Mouse (Mus musculus): ENCODE data around the gene Batf.
A peak's percentile ranks its signal among the peaks of the same experiment; 100 is the strongest.
"Not testable (repeated sequence)": the region's sequence is repeated elsewhere in the genome, so short reads cannot be mapped to it uniquely, and the experiment has no call there.

Batf gene

DNA sequence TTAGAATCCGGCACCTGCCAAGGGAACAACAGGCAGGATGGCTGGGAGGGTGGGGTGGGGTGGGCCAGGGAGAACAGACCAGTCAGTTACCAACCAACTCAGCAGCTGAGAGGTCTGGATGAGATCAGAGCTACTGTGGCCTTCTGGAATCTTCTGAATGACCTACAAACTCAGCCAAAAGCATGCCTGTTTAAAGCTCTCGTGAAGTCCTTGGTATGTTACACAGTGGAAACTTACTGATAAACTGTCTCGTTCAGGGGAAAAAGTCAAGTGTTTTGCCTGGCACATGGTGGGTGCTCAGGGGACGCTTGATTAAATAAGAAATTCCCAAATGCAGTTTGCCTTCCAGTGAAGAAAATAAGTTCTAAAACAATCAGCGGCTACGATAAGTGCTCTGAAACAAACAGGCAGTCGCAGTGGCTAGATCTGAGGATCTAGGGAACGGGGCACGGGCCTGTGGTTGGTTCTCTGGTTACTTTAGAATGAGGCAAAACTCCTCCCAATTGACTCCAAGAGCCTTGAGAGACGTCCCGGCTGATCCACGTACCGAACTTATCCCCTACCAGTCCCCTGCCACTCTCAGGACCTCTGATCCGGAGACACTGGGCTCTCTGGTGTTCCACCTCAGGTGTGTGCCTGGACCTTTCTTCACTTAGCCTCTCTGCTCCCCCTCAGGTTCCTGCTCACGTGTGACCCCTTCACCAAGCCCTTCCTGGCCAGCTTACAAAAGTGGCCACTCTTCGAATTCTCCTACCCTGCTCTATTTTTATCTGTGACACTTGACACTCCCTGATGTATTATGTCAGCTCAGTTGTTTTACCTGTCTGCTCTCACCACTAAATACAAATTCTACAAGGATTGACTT lies 1.8 kb upstream of the Batf start:
- DNase-seq (ENCODE audit: low read depth, low spot score) = no peak

DNA sequence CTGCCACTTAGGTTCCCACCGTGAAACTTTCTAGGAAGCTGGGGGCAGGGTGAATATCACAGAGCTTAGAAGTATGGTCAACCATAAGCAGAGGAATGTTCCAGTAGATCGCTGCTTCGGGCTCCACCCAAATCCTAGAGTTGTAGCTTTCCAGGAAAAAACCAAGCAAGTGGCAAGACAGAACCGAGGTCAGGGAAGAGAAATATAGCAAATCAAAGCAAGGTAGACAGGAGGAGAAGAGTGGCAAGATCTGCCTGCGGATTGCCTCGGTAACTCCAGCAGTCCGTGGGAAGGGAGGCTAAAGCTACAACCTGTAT lies 706 bp downstream of the Batf start:
- no peak for DNase-seq (ENCODE audit: low read depth, low spot score)

- DNase-seq (ENCODE audit: low read depth, low spot score) = no peak
These were observed 1.4 kb downstream of the Batf start for GRCm38 (mm10) chr12:85687846-85688245.

GRCm38 (mm10) chr12:85695787-85696186 lies 9.3 kb downstream of the Batf start:
- DNase-seq (ENCODE audit: low read depth, low spot score) = no peak

DNA sequence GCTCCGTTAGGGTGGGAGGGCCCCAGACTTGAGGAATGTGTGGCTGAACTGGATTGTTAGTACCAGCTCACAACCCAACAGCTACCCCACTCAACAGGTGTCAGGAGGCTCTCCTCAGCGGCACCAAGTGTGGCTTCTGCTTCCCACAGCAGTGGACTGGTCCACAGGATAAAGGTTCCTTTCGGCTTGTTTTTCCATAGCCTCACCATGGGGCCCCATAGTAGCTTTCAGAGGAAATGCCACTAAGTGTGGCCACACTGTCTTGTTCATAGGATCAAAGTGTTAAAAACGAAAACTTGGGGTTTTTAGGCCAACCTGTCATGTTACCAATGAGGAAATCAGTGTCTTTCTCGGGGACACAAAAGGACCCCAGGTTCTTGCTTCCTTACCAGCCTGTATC lies 10.0 kb downstream of the Batf start:
- no peak for DNase-seq (ENCODE audit: low read depth, low spot score)

DNA sequence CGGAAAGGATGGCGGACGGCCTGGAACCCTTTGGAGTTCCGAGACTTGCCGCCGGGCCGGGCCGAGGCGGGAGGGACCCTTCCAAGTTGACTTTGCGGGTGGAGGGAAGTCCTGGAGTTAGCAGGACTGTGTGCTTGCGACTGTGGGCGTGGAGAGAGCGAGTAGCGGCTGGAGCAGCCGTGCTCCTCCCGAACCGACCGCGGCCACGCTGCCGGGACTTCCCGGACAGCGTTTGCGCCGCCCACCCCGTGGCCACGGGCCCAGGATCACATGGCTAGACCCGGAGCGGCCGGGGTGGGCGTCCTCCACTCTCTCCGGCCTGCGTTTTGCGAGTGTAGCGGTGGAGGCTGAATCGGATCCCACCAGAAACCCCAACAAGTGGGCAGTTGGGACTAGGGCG lies 11.7 kb downstream of the Batf start:
- DNase-seq (ENCODE audit: low read depth, low spot score) = not testable (repeated sequence)

GRCm38 (mm10) chr12:85700191-85700841 lies 13.8 kb downstream of the Batf start:
- no peak for DNase-seq (ENCODE audit: low read depth, low spot score)

DNA sequence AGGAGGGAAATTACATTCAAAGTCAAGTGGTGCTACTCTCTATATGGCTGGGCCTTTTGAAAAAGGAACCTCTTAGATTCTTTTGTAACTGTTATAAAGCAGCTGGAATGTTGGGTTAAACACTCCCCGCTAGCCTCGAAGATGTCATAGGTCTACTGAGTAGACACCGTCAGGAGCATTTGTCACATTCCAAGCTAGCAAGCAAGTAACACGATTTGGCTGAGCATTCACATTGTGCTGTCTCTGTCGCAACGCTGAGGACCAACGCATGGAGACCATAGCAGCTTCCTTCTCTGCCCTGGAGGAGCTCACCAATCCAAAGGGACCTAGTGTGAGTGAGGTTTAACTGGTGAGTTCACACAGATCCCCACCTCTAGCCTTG lies 14.4 kb downstream of the Batf start:
- DNase-seq (ENCODE audit: low read depth, low spot score) = no peak

- DNase-seq (ENCODE audit: low read depth, low spot score) = no peak
These were observed 15.9 kb downstream of the Batf start for GRCm38 (mm10) chr12:85702166-85703055.

- DNase-seq (ENCODE audit: low read depth, low spot score) = no peak
These were observed 17.0 kb downstream of the Batf start for GRCm38 (mm10) chr12:85703507-85703906.

GRCm38 (mm10) chr12:85704566-85704965 lies 18.1 kb downstream of the Batf start:
- DNase-seq (ENCODE audit: low read depth, low spot score) = no peak

- peak; percentile 61 for DNase-seq (ENCODE audit: low read depth, low spot score)
These were observed 18.7 kb downstream of the Batf start for GRCm38 (mm10) chr12:85705002-85705830.

- no peak for DNase-seq (ENCODE audit: low read depth, low spot score)
These were observed 19.5 kb downstream of the Batf start for GRCm38 (mm10) chr12:85705831-85706530.

- DNase-seq (ENCODE audit: low read depth, low spot score) = no peak
These were observed 20.4 kb downstream of the Batf start for GRCm38 (mm10) chr12:85706906-85707305.

GRCm38 (mm10) chr12:85707391-85707790 lies 20.9 kb downstream of the Batf start:
- DNase-seq (ENCODE audit: low read depth, low spot score) = no peak

GRCm38 (mm10) chr12:85708556-85708955 lies 22.1 kb downstream of the Batf start:
- no peak for DNase-seq (ENCODE audit: low read depth, low spot score)

- DNase-seq (ENCODE audit: low read depth, low spot score) = no peak
These were observed 24.2 kb downstream of the Batf start for GRCm38 (mm10) chr12:85710695-85711094.

GRCm38 (mm10) chr12:85712587-85712986 lies 26.1 kb downstream of the Batf start:
- DNase-seq (ENCODE audit: low read depth, low spot score) = no peak

- DNase-seq (ENCODE audit: low read depth, low spot score) = no peak
These were observed 27.7 kb downstream of the Batf start for GRCm38 (mm10) chr12:85714126-85714525.

DNA sequence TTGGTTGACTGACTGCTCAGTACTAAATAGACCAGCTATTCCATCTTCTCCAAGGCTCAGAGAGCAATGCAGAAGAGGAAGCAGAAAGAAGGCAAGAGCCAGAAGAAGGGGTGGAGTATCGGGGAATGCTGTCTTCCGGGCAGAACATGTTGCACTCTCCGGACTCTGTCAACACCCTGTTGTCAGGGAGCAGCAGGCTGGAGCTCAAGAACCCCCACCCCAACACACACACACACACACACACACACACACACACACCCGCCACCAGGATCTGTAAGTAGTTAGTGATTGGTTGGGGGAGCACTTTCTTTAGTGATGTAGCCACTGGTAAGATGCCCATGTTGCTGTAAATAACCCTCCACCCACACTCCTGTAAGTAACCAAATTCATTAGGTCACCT lies 38.8 kb downstream of the Batf start:
- DNase-seq (ENCODE audit: low read depth, low spot score) = no peak

Measured in forelimb bud, embryonic 11.5 days (tissue).